Mouse (Mus musculus): ENCODE data around the gene Otud7a.

GRCm38 (mm10) chr7:63729605-63730004 is 285.1 kb downstream of the Otud7a start:
- TF ChIP-seq POLR2A (IDR thresholded peaks at IDR 0.05; ENCODE audit: borderline replicate concordance, extremely low read depth, insufficient read depth, insufficient read length, poor library complexity, severe bottlenecking) (no peak), CTCF (IDR thresholded peaks at IDR 0.05; ENCODE audit: borderline replicate concordance, extremely low read depth, insufficient read depth, insufficient read length) (no peak)

Measured in brain, embryonic 14.5 days (tissue).